In genomic region chr14:54244183-54244582, GRCm38 (mm10) we compare ENCODE assay signal across 15 mouse cellular contexts. TPM values are rescaled to one million over a fixed set of nuclear protein-coding genes. Genes with fewer than 3 reads are reported as not detected.
DNase-seq lines count a peak whose midpoint lies in the region; ATAC-seq and TF ChIP-seq lines count a peak whose summit lies in the region.
"Had no signal": no experiment of that assay in that cellular context is flagged by ENCODE, and none has a peak within 500 bp of the region (broad histone marks: within the 10 kb centered on the region; RNA-seq: fewer than 3 reads in every experiment).

No protein-coding gene starts in this region.

- H3K4me3 ChIP-seq in heart, postnatal 0 days (ENCODE audit: low read depth, low read length), result no peak overlapping the region
- no peak overlapping the region for H3K4me3 ChIP-seq in hindbrain, embryonic 15.5 days
- no peak overlapping the region for H3K4me3 ChIP-seq in midbrain, postnatal 0 days (ENCODE audit: low read depth, low read length)
- no peak overlapping the region for H3K4me3 ChIP-seq in lung, adult 2 months (replicated peaks; ENCODE audit: extremely low read depth, low read depth, low read length)
- H3K4me3 ChIP-seq: limb, embryonic 12.5 days had no signal

- H3K9me3 ChIP-seq in heart, postnatal 0 days (replicated peaks; ENCODE audit: control insufficient read depth, low read length), result no peaks in the 10 kb centered on the region; the same call in 1 of the 2 replicates
- no peaks in the 10 kb centered on the region for H3K9me3 ChIP-seq in hindbrain, embryonic 15.5 days
- no peaks in the 10 kb centered on the region for H3K9me3 ChIP-seq in midbrain, postnatal 0 days (ENCODE audit: low read length)
- H3K9me3 ChIP-seq: limb, embryonic 12.5 days had no signal

- DNase-seq in heart, postnatal 0 days (ENCODE audit: low spot score), result peak; percentile 62
- DNase-seq in heart, adult 9 months (ENCODE audit: low spot score in 2 of 2), result no peak
- DNase-seq in brain, embryonic 14.5 days (ENCODE audit: low read depth), result peak; percentile 73
- peak; percentile 45 for DNase-seq in midbrain, postnatal 0 days (ENCODE audit: low spot score)
- no peak for DNase-seq in lung, adult 2 months
- DNase-seq: adrenal gland, postnatal 10 days; cerebellum, postnatal 14 days; layer of hippocampus, adult 9-11 months; thymus, postnatal 14 days had no signal

- TF ChIP-seq EP300 in heart, postnatal 0 days (IDR thresholded peaks at IDR 0.05; ENCODE audit: low read depth), result no peak

- H3K27ac ChIP-seq in heart, postnatal 0 days (ENCODE audit: low read depth), result peak overlapping the region; percentile 36
- H3K27ac ChIP-seq in hindbrain, embryonic 15.5 days (replicated peaks), result 0 out of 2 replicates have a peak overlapping the region, but pooled peaks have one; percentile 35
- peak overlapping the region; percentile 38; the same call in 1 of the 2 replicates for H3K27ac ChIP-seq in midbrain, postnatal 0 days (ENCODE audit: low read depth, low read length)
- H3K27ac ChIP-seq: limb, embryonic 12.5 days had no signal

- no peak overlapping the region for H3K9ac ChIP-seq in heart, postnatal 0 days (replicated peaks; ENCODE audit: low read depth, low read length)
- no peak overlapping the region for H3K9ac ChIP-seq in hindbrain, embryonic 15.5 days
- H3K9ac ChIP-seq in midbrain, postnatal 0 days (replicated peaks; ENCODE audit: low read length, poor library complexity, severe bottlenecking), result no peak overlapping the region
- H3K9ac ChIP-seq: limb, embryonic 12.5 days had no signal

- H3K4me1 ChIP-seq in heart, postnatal 0 days (ENCODE audit: control insufficient read depth, insufficient read depth), result peaks cover 4% of the 10 kb centered on the region
- H3K4me1 ChIP-seq in hindbrain, embryonic 15.5 days (replicated peaks), result peaks cover 10% of the 10 kb centered on the region
- H3K4me1 ChIP-seq in midbrain, postnatal 0 days (ENCODE audit: insufficient read depth, low read length), result no peaks in the 10 kb centered on the region
- no peaks in the 10 kb centered on the region; the same call in 1 of the 2 replicates for H3K4me1 ChIP-seq in lung, adult 2 months (ENCODE audit: control insufficient read depth, insufficient read depth, low read length)

- H3K36me3 ChIP-seq in heart, postnatal 0 days (replicated peaks; ENCODE audit: control insufficient read depth, insufficient read depth, low read length), result peaks cover 46% of the 10 kb centered on the region
- H3K36me3 ChIP-seq in hindbrain, embryonic 15.5 days, result peaks cover 22% of the 10 kb centered on the region
- H3K36me3 ChIP-seq in midbrain, postnatal 0 days (ENCODE audit: insufficient read depth, low read length), result peaks cover 32% of the 10 kb centered on the region

- no peak overlapping the region for H3K4me2 ChIP-seq in heart, postnatal 0 days (ENCODE audit: low read depth, low read length)
- H3K4me2 ChIP-seq in hindbrain, embryonic 15.5 days, result no peak overlapping the region
- H3K4me2 ChIP-seq in midbrain, postnatal 0 days (ENCODE audit: low read depth, low read length, poor library complexity, severe bottlenecking), result no peak overlapping the region
- H3K4me2 ChIP-seq: limb, embryonic 12.5 days had no signal

- TF ChIP-seq POLR2A in brain, embryonic 14.5 days (IDR thresholded peaks at IDR 0.05; ENCODE audit: borderline replicate concordance, extremely low read depth, insufficient read depth, insufficient read length, poor library complexity, severe bottlenecking), result no peak
- no peak for TF ChIP-seq POLR2A in lung, adult 2 months (IDR thresholded peaks at IDR 0.05; ENCODE audit: borderline replicate concordance, extremely low read depth, low read depth, low read length)

- WGBS in heart, postnatal 0 days, result 37% methylated on average over 3 of the region's 3 CpGs
- WGBS in hindbrain, embryonic 15.5 days, result 32% methylated on average over 3 of the region's 3 CpGs
- 29% methylated on average over 3 of the region's 3 CpGs for WGBS in midbrain, postnatal 0 days
- WGBS in lung, adult 2 months, result 79% methylated on average over 3 of the region's 3 CpGs

- ATAC-seq in heart, postnatal 0 days (ENCODE audit: insufficient read depth, low read depth), result peak; percentile 72; the same call in 1 of the 2 replicates
- ATAC-seq in hindbrain, embryonic 15.5 days (ENCODE audit: low FRiP score, low read depth), result peak; percentile 52; the same call in 1 of the 2 replicates
- ATAC-seq in midbrain, postnatal 0 days (ENCODE audit: low FRiP score), result no peak; the same call in 1 of the 2 replicates
- no peak for ATAC-seq in granulocyte monocyte progenitor cell, adult 5-6 weeks (replicated peaks; ENCODE audit: poor library complexity, severe bottlenecking)

- TF ChIP-seq CTCF in heart, postnatal 0 days (IDR thresholded peaks at IDR 0.05; ENCODE audit: low read depth), result no peak
- TF ChIP-seq CTCF in brain, embryonic 14.5 days (IDR thresholded peaks at IDR 0.05; ENCODE audit: borderline replicate concordance, extremely low read depth, insufficient read depth, insufficient read length), result no peak
- no peak for TF ChIP-seq CTCF in midbrain, postnatal 0 days (IDR thresholded peaks at IDR 0.05)
- no peak for TF ChIP-seq CTCF in lung, adult 2 months (IDR thresholded peaks at IDR 0.05; ENCODE audit: insufficient read depth, low read length)

- H3K27me3 ChIP-seq in heart, postnatal 0 days (ENCODE audit: control insufficient read depth, insufficient read depth, low read length), result no peaks in the 10 kb centered on the region
- no peaks in the 10 kb centered on the region for H3K27me3 ChIP-seq in hindbrain, embryonic 15.5 days
- no peaks in the 10 kb centered on the region for H3K27me3 ChIP-seq in midbrain, postnatal 0 days (ENCODE audit: insufficient read depth, low read length)
- H3K27me3 ChIP-seq: limb, embryonic 12.5 days had no signal

RNA-seq across cellular contexts. Expression of gene Dad1, which starts 9.7 kb away (rescaled TPM):
- total RNA-seq in heart, postnatal 0 days (2014; rRNA removed; ENCODE audit: low replicate concordance), result 267 and 313 TPM in 2 replicates
- 389 and 395 TPM in 2 replicates for polyA plus RNA-seq in heart, postnatal 0 days (2015; fragmentation: Nextera tagmentation; extraction: Ambion mirVana)
- polyA plus RNA-seq in brain, embryonic 14.5 days (2012; rRNA removed), result 219 and 329 TPM in 2 replicates
- 345 and 374 TPM in 2 replicates for polyA plus RNA-seq in hindbrain, embryonic 15.5 days (2015; fragmentation: Nextera tagmentation; extraction: Ambion mirVana)
- total RNA-seq in midbrain, postnatal 0 days (2014; rRNA removed), result 240 and 263 TPM in 2 replicates
- 374 and 394 TPM in 2 replicates for polyA plus RNA-seq in midbrain, postnatal 0 days (2015; fragmentation: Nextera tagmentation; extraction: Ambion mirVana)
- total RNA-seq in granulocyte monocyte progenitor cell, adult 5-6 weeks (2014; fragmentation: Nextera tagmentation), result 248 and 260 TPM in 2 replicates
- 123 and 177 TPM in 2 replicates for total RNA-seq in granulocyte monocyte progenitor cell, adult 5-6 weeks (2017)
- 516 and 573 TPM in 2 replicates for polyA plus RNA-seq in lung, adult 2 months (2012; rRNA removed)

RNA-seq across cellular contexts. Expression of gene Abhd4, which starts 9.8 kb away (rescaled TPM):
- 192 and 229 TPM in 2 replicates for total RNA-seq in heart, postnatal 0 days (2014; rRNA removed; ENCODE audit: low replicate concordance)
- 99.9 and 103 TPM in 2 replicates for polyA plus RNA-seq in heart, postnatal 0 days (2015; fragmentation: Nextera tagmentation; extraction: Ambion mirVana)
- polyA plus RNA-seq in brain, embryonic 14.5 days (2012; rRNA removed), result 16.8 and 29.9 TPM in 2 replicates
- 58.2 and 66.3 TPM in 2 replicates for polyA plus RNA-seq in hindbrain, embryonic 15.5 days (2015; fragmentation: Nextera tagmentation; extraction: Ambion mirVana)
- 75.7 and 87.8 TPM in 2 replicates for total RNA-seq in midbrain, postnatal 0 days (2014; rRNA removed)
- polyA plus RNA-seq in midbrain, postnatal 0 days (2015; fragmentation: Nextera tagmentation; extraction: Ambion mirVana), result 56.4 and 67.6 TPM in 2 replicates
- total RNA-seq in granulocyte monocyte progenitor cell, adult 5-6 weeks (2014; fragmentation: Nextera tagmentation), result 39.9 and 41.9 TPM in 2 replicates
- total RNA-seq in granulocyte monocyte progenitor cell, adult 5-6 weeks (2017), result 24.3 and 24.9 TPM in 2 replicates
- 53.5 and 70.4 TPM in 2 replicates for polyA plus RNA-seq in lung, adult 2 months (2012; rRNA removed)

RNA-seq across cellular contexts. Expression of gene Olfr49, which starts 40.6 kb away (rescaled TPM):
- total RNA-seq in heart, postnatal 0 days (2014; rRNA removed; ENCODE audit: low replicate concordance), result not detected in 2 replicates
- polyA plus RNA-seq in heart, postnatal 0 days (2015; fragmentation: Nextera tagmentation; extraction: Ambion mirVana), result not detected in 2 replicates
- polyA plus RNA-seq in brain, embryonic 14.5 days (2012; rRNA removed), result not detected in 2 replicates
- polyA plus RNA-seq in hindbrain, embryonic 15.5 days (2015; fragmentation: Nextera tagmentation; extraction: Ambion mirVana), result not detected in 2 replicates
- not detected in 2 replicates for total RNA-seq in midbrain, postnatal 0 days (2014; rRNA removed)
- not detected in 2 replicates for polyA plus RNA-seq in midbrain, postnatal 0 days (2015; fragmentation: Nextera tagmentation; extraction: Ambion mirVana)
- total RNA-seq in granulocyte monocyte progenitor cell, adult 5-6 weeks (2014; fragmentation: Nextera tagmentation), result not detected in 2 replicates
- total RNA-seq in granulocyte monocyte progenitor cell, adult 5-6 weeks (2017), result not detected in 2 replicates
- not detected in 2 replicates for polyA plus RNA-seq in lung, adult 2 months (2012; rRNA removed)
- total RNA-seq: adrenal gland, postnatal 10 days; MEL had no signal
- polyA plus RNA-seq: gonadal fat pad, adult 2 months; limb, embryonic 12.5 days; spleen, adult 2 months had no signal

Comparison
In these comparisons a context has a peak if more than half of its experiments do, and no peak if none do; other contexts are left out.
1. DNase-seq: peak in heart, postnatal 0 days (single experiment), brain, embryonic 14.5 days (single experiment) and midbrain, postnatal 0 days (single experiment); none in heart, adult 9 months (0 of 2) and lung, adult 2 months (single experiment).
2. ATAC-seq: peak in heart, postnatal 0 days (single experiment) and hindbrain, embryonic 15.5 days (single experiment); none in midbrain, postnatal 0 days (single experiment) and granulocyte monocyte progenitor cell, adult 5-6 weeks (single experiment).
3. Peak in every context shown above with its lines, with median percentiles within 50 percentile points of each other: H3K27ac ChIP-seq.